Mouse (Mus musculus) brown adipose tissue, adult 24 weeks (tissue): ENCODE results near the gene Tsfm. TPM values are rescaled to one million over a fixed set of nuclear protein-coding genes. Genes with fewer than 3 reads are reported as not detected.
A peak's percentile ranks its signal among the peaks of the same experiment; 100 is the strongest.
"Not testable (repeated sequence)": the region's sequence is repeated elsewhere in the genome, so short reads cannot be mapped to it uniquely, and the experiment has no call there.

Source experiments
- H3K27ac ChIP-seq: fragments of 200-500 bp; replicated peaks from 2 replicates; pipeline ENCODE4 v1.5.1; 2012; ENCODE audit warnings: low read depth, mild to moderate bottlenecking, low read length
- H3K4me1 ChIP-seq: fragments of 200-500 bp; 2 replicates; pipeline ENCODE4 v1.6.1; 2012; ENCODE audit warnings: low read length, mixed read lengths; ENCODE audit not compliant: control insufficient read depth, insufficient read depth, insufficient read length
- H3K4me3 ChIP-seq: fragments of 200-500 bp; 2 replicates; pipeline ENCODE4 v1.5.1; 2012; ENCODE audit warnings: low read depth, mild to moderate bottlenecking, low read length, moderate library complexity; ENCODE audit not compliant: insufficient read depth
- polyA plus RNA-seq: library from polyadenylated mRNA; stranded (reverse); fragments of >200 nt; gene quantifications from 2 replicates; pipeline ENCODE4 v1.2.4, GENCODE M21; 2012; ENCODE audit not compliant: missing spikeins, insufficient read depth, insufficient read length

The Tsfm gene
- polyA plus RNA-seq, 1 experiment: 67.3 TPM

DNA sequence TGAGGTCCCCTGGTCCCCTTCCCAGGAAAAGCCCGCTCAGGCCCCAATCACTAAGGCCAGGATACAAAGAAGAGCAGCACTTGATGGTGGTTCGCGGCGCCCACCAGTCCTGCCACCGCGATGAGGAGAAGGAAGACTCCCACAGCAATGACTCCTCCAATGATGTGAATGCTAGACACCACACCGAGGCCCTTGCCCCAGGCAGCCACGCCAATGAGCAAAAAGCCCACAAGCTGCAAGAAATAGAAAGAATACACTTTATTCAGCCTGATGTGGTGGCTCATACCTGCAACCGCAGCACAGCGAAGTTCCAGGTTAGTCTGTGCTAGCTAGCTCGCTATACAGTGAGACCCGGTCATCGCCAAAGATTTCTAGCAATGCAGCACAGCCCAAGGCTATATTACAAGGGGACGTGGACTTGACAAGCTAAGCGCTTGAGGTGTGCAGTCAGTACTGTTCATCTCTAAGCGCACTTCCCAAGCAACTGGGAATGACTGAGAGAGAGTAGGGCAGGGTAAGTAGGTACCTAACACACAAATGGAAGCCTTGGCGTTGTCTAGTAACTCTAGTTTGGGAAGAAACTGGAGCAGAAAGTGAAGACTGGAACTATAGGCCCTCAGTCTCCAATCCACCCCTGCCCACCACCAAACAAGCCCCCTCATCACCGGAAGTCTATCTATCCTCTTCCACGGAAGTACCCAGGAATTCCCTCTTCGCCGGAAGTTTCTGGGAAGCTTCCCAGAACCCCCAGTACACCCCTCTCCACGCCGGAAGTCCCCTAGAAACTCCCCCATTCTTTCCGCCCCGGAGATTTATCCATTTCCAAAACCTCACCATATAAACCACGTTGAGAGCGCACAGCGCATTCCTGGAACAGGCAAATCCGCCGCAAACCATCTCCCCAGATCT lies 38.9 kb upstream of the Tsfm start:
- Histone ChIP-seq H3K4me3 (peak overlapping the region; percentile 84), H3K27ac (peak overlapping the region; percentile 75), H3K4me1 (no peaks in the 10 kb centered on the region)

DNA sequence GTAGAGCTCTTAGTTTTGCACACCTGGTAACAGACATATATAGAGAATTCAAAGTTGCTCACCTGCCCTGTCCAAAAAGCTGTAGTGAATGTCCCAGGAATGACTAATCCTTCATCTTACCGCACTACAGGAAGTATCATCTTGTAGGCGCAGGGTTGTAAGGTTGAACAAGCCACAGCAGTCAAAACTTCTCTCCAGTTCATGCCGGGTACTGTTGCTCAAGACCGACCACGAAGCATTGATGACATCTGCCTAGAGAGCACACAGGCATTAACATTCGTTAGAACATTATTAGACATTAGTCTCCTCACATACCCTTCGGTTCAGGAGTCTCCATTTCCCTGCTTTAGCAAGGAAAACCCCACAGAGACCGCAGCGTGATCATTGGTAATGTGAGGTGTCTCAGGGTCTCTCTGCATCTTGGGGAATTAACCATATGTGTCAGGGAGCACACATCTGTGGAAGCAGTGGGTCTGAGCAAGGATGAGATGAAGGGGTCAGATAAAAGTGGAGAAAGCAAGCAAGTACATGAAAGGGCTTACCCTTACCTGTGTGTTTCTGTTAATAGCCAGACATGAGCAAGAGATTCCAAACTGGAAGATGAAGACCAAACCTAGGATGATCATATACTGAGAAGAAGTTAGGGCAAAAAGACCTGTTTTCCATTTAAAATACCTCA lies 37.9 kb upstream of the Tsfm start:
- peak overlapping the region; percentile 84; the same call in 1 of the 2 replicates for H3K4me3 ChIP-seq

DNA sequence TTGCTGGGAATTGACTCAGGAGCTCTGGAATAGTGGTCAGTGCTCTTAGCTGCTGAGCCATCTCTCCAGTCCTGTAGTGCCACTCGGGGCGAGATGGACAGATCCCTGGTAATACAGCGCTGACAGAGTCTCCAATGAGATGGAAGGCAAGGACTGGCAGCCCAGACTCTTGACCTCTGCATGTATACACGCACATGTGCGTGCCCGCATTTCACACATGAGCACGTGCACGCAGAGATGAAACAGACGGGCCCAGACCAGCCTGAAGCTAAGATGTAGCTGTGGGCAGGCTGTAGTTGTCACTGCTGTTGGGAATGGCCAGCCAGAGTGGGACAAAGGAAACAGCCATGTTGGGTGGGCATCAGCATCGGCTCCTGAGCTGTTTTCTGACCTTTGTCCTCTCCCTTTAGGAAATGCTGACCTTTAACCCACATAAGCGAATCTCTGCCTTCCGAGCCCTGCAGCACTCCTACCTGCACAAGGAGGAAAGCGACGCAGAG lies 35.9 kb upstream of the Tsfm start:
- Histone ChIP-seq H3K27ac (no peak overlapping the region), H3K4me1 (0 out of 2 replicates have a peak, but pooled peaks cover 3% of the 10 kb centered on the region), H3K4me3 (no peak overlapping the region)

More for the DNA sequence above, 37.9 kb upstream of the Tsfm start:
- Histone ChIP-seq H3K27ac (no peak overlapping the region), H3K4me1 (0 out of 2 replicates have a peak, but pooled peaks cover 3% of the 10 kb centered on the region)

DNA sequence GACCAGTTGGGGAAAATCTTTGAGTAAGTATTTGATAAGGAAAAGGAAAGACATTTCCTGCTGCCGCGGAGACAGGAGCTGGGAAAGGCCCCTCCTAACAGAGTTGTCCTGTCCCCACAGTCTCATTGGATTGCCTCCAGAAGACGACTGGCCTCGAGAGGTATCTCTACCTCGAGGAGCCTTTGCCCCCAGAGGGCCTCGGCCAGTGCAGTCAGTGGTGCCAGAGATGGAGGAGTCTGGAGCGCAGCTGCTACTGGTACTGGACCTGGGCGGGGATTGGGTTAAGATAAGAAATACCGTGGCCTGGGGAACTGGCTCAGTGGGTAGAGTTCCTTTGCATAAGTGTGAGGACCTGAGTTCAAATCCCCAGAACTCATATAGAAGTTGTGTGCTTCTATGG lies 35.3 kb upstream of the Tsfm start:
- Histone ChIP-seq H3K4me1 (0 out of 2 replicates have a peak, but pooled peaks cover 3% of the 10 kb centered on the region), H3K4me3 (no peak overlapping the region), H3K27ac (no peak overlapping the region)

DNA sequence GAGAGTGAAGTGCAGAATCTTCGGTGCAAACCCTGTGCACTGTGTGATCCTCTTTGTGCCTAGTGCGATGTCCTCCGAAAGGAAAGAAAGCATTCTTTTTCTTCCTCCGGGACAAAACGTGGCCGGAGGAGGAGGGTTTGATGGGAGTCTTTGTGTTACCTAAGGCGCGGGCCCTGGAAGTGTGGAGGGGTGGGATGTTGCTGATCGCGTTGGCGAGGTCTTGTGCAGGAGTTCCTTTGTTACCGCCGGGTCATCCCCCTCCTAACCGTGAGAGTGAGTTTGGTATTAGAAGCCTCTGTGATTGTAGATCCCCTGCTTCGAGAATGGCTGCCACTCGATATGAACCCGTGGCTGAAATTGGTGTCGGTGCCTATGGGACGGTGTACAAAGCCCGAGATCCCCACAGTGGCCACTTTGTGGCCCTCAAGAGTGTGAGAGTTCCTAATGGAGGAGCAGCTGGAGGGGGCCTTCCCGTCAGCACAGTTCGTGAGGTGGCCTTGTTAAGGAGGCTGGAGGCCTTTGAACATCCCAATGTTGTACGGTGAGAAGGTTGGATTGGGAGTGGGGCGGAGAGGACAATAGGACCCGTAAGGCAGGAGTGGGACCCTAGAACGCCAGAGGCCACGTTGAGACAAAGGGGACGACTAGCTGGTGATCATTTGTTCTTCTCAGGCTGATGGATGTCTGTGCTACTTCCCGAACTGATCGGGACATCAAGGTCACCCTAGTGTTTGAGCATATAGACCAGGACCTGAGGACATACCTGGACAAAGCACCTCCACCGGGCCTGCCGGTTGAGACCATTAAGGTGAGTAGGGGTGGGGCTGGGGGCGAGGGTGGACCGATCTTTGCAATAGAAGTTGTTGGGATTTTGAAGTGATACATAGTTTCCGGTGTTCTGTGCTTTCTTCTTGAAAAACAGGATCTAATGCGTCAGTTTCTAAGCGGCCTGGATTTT lies 33.6 kb upstream of the Tsfm start:
- peak overlapping the region; percentile 41 for H3K27ac ChIP-seq
- H3K4me1 ChIP-seq: 0 out of 2 replicates have a peak, but pooled peaks cover 3% of the 10 kb centered on the region
- H3K4me3 ChIP-seq: peak overlapping the region; percentile 78

DNA sequence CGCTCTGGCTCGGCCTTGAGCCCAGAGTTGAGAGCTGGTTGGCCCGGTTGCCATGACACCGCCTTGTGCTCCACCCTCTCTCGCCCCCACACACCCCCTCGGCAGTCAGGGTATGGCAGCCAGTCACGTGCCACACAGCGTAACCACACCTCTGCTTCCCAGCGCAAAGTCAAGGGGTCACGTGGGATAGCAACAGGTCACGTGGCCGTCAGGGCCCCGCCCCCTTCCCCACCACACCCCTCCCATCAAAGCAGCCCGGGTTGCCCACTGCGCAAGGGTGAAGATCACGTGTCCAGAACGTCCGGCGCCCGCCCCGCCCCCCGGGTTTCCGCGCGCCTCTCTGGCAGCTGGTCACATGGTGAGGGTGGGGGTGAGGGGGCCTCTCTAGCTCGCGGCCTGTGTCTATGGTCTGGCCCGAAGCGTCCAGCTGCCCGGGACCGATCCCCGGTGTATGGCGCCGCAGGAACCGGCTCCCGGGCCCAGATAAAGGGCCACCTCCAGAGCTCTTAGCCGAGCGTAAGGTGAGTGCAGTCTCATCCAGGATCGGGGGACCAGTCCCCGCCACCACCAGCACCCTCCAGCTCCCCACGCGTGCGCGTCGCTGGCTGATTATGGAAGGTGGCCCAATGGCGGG lies 32.7 kb upstream of the Tsfm start, which contains the start of gene Cdk4:
TSS of gene Cdk4 (plus strand) at position 296 of the 634 bp plus-strand sequence.
- Histone ChIP-seq H3K27ac (peak within 1 kb of the TSS; percentile 41), H3K4me3 (peak within 1 kb of the TSS; percentile 78), H3K4me1 (0 out of 2 replicates have a peak, but pooled peaks cover 3% of the 10 kb centered on the region)

DNA sequence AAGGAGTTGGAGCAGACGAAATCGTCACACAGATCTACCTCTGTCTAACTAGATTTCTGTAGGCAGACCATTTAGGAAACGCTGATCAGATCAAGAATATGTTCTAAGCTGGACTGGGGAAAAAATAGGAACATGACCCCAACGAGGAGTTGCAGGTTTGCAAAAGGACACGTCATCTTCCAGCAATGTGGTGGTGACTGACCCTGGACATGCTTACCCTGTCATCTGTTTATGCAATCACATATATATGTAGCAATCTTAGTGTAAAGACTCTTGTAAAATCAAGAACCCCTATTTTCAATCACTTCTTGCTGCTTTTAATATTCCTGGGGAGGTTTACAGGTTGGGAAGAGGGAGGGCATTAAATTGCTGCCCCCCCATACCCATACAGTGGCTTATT lies 31.9 kb upstream of the Tsfm start:
- H3K4me1 ChIP-seq: 0 out of 2 replicates have a peak, but pooled peaks cover 3% of the 10 kb centered on the region
- no peak overlapping the region for H3K4me3 ChIP-seq
- no peak overlapping the region for H3K27ac ChIP-seq

DNA sequence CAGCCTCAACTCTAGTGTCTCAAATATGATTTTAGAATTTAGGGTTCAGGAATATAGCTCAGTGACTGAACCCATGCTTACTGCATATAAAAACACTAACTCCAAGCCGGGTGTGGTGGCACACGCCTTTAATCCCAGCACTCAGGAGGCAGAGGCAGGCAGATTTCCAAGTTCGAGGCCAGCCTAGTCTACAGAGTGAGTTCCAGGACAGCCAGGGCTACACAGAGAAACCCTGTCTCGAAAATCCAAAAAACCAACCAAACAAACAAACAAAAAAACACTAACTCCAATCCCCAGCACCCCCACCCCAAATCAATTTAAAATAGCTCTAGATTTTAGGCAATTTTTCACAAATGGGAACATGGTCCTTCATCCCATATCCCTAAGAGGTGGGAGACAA lies 31.5 kb upstream of the Tsfm start:
- not testable (repeated sequence) for H3K27ac ChIP-seq, H3K4me3 ChIP-seq, H3K4me1 ChIP-seq

DNA sequence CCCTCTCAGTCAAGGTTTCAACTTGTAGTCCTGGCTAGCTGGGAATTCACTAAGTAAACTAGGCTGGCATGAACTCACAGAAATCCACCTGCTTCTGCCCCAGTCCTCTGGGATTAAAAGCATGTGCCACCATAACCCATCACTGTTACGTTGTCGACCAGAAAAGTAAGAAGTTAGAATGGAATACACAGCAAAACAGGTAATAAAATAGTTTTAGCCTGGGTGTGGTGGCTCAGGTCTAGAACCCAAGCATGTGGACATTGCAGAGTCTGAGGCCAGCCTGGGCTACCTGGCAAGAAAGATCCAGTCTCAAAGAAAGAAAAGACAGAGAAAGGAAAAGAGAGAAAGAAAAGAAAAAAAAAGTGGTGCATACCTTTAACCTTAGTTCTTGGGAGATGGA lies 30.9 kb upstream of the Tsfm start:
- Histone ChIP-seq H3K4me3 (no peak overlapping the region), H3K27ac (no peak overlapping the region), H3K4me1 (0 out of 2 replicates have a peak, but pooled peaks cover 3% of the 10 kb centered on the region)

DNA sequence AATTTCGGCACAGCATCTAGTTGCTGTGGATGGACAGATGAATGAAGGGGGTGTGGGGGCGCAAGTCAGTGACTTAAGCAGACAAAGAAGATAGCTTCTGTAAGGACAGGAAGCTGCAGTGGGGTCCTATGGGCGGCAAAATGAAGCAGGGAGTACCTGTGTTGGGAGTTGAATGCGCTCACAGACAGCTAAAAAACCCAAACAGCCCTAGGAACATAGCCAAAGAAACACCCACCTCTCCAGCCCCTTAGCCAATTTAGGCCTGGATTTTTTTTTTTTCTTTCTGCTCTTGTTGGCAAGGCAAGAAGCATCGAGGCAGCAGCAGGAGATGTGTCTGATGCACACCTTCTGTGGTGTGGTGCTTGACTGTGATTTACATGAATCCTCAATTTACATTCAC lies 30.4 kb upstream of the Tsfm start:
- H3K4me1 ChIP-seq: 0 out of 2 replicates have a peak, but pooled peaks cover 3% of the 10 kb centered on the region

DNA sequence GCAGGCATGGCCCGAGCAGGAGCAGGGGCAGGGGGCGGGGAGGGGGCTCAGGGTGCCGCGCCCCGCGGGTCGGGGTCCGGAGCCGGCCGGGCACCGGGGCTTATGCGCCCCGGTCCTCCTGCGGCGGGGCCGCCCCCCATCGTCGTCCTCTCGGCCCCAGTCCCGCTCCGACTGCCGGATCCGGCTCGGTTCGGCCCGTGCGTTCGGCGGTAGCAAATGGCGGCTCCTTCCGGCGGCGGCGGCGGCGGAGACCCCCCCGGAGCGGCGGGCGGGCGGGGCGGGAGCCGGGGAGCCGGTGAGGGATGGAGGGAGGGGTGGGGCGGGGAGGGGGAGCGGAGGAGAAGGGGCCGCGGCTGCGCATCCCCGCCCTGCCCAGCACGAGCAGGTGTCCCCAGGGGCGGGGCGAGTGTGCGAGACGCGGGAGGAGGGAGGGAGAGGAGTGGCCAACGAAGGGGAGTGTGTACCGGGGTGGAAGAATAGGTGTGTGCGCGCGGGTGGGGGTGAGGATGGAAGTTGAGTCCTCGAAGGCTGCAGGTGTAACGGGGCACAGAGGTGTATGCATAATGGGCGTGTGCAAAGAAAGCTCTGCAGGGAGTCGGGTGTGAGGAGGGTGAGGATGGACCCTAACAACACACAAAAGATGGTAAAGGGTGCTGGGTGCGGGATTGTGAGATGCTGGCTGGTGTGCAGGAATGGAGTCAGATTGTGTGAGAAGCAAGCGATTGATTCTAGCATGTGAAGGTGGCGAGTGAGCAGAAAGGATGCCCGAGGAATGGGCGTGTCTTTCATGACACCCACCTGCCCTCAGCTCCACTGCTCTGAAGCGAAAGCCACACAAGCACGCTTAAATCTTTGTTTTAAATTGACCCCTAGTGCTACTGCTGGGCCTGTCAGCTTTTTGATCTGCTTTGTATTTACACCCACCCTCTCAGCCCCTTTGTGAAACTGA lies 29.6 kb upstream of the Tsfm start, which contains the start of gene March9:
TSS of gene March9 (minus strand) at position 217 of the 949 bp plus-strand sequence.
- Histone ChIP-seq H3K27ac (no peak within 1 kb of the TSS), H3K4me1 (0 out of 2 replicates have a peak, but pooled peaks cover 3% of the 10 kb centered on the region), H3K4me3 (peak within 1 kb of the TSS; percentile 58)

More for the DNA sequence above, 30.4 kb upstream of the Tsfm start:
- Histone ChIP-seq H3K4me3 (no peak overlapping the region), H3K27ac (no peak overlapping the region)

DNA sequence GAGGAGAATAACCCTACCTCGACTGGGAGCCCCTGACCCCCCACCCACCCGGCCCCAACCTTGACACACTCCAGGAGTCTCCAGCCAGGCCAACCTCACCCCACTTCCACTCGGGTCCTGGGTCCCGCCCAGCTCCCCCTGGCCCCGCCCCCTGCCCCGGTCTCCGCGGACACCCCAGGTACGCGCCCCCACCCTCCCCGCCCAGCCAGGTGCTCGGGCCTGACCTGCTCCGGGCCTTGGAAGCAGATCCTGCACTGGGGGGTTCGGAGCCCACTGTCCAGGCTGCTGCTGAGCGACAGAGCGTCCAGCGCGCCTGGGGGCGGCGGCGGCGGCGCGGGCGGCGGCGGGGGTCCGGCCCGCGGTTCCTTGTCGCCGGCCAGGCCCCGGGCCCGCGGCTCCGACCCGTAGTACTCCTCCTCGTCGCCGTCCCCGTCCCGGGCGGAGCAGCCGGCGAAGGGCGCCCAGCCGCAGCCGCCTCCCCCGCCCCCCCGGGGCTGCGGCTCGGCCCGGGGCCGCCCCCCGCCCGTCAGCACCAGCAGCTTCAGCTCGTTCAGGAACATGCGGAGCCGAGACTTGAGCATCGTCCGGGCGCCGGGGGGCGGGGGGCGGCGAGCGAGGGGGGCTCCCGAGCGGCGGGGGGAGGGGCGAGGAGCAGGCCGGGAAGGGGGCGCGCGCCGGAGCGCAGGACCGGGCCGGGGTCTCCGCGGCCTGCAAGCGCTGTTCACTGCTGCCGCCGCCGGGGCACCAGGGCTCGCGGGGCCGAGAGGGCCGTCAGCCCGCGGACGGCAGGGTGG lies 28.7 kb upstream of the Tsfm start:
- no peak overlapping the region for H3K27ac ChIP-seq
- H3K4me1 ChIP-seq: 0 out of 2 replicates have a peak, but pooled peaks cover 2% of the 10 kb centered on the region
- peak overlapping the region; percentile 58 for H3K4me3 ChIP-seq
